Mouse (Mus musculus) fibroblast of lung, adult 2 months (primary cell): ENCODE measurements around the gene Sae1.

Source experiments
- DNase-seq: peaks from one replicate; pipeline ENCODE4 v3.0.0-alpha.2; 2011; ENCODE audit warnings: low read depth

The Sae1 gene

GRCm38 (mm10) chr7:16387160-16388041, at the start of gene Sae1:
Gene Sae1 (minus strand): TSS chr7:16387806.
- DNase-seq = peak; percentile 92

GRCm38 (mm10) chr7:16435088-16435487, 47.5 kb upstream of the Sae1 start:
- no peak for DNase-seq

- no peak for DNase-seq
Observed at GRCm38 (mm10) chr7:16433352-16433971, 45.9 kb upstream of the Sae1 start.

GRCm38 (mm10) chr7:16426129-16426729, 38.6 kb upstream of the Sae1 start:
- DNase-seq = peak; percentile 46

- DNase-seq = no peak
Observed at GRCm38 (mm10) chr7:16425721-16426120, 38.1 kb upstream of the Sae1 start.

GRCm38 (mm10) chr7:16423731-16424130, 36.1 kb upstream of the Sae1 start:
- DNase-seq = no peak

- no peak for DNase-seq
Observed at GRCm38 (mm10) chr7:16422222-16422856, 34.7 kb upstream of the Sae1 start.

- no peak for DNase-seq
Observed at GRCm38 (mm10) chr7:16420493-16421118, 33.0 kb upstream of the Sae1 start.

- peak; percentile 32 for DNase-seq
Observed at GRCm38 (mm10) chr7:16418713-16419112, 31.1 kb upstream of the Sae1 start.

GRCm38 (mm10) chr7:16417141-16417771, 29.6 kb upstream of the Sae1 start:
- DNase-seq = no peak

- no peak for DNase-seq
Observed at GRCm38 (mm10) chr7:16415426-16415825, 27.8 kb upstream of the Sae1 start.

GRCm38 (mm10) chr7:16412930-16413329, 25.3 kb upstream of the Sae1 start:
- no peak for DNase-seq

- DNase-seq = no peak
Observed at GRCm38 (mm10) chr7:16412220-16412896, 24.8 kb upstream of the Sae1 start.

- no peak for DNase-seq
Observed at GRCm38 (mm10) chr7:16411100-16411499, 23.5 kb upstream of the Sae1 start.

GRCm38 (mm10) chr7:16406978-16407377, 19.4 kb upstream of the Sae1 start:
- DNase-seq = no peak

- peak; percentile 93 for DNase-seq
Observed at GRCm38 (mm10) chr7:16405516-16406351, 18.1 kb upstream of the Sae1 start.

- DNase-seq = peak; percentile 80
Observed at GRCm38 (mm10) chr7:16405073-16405455, 17.5 kb upstream of the Sae1 start.

GRCm38 (mm10) chr7:16404315-16405072, 16.9 kb upstream of the Sae1 start:
- no peak for DNase-seq
